Mouse (Mus musculus): ENCODE measurements around the gene March4. TPM values are rescaled to one million over a fixed set of nuclear protein-coding genes. Genes with fewer than 3 reads are reported as not detected.

March4 gene
- polyA plus RNA-seq, 1 experiment from 2014 or later, result 0.08 TPM

DNA sequence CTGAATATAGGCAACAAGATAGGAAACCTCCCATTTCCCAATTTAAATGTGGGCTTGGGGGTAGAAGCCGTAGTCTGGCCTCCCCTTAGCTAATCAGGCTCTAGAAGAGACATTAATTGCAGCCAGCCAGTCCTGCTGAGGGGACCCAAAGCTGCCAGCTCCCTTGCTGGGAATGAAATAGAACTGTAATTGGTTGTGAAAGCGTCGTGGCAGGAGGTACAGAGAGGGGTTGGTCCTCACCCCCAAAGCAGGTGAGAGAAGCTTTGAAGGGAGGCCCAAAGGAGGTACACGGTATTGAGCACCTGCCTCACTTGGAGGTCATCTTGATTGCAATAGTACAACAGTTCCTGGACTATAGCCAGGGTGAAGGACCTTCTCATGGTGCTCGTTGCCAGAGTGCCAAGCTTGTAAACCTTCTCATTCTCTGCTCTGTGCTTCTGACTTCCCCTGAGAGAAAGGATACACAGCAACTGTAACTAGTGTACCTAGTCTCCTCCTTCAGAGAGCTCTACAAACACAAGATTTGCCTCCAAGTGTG is 68.2 kb downstream of the March4 start:
- TF ChIP-seq EP300 (optimal IDR thresholded peaks at IDR 0.05), result no peak
- ATAC-seq (ENCODE audit: low FRiP score, low TSS enrichment), result no peak
- 56% methylated on average over 5 of the region's 5 CpGs for WGBS
- DNase-seq (ENCODE audit: low spot score), result no peak
- H3K27me3 ChIP-seq (ENCODE audit: control insufficient read depth, insufficient read depth, low read length), result no peaks in the 10 kb centered on the region
- H3K9ac ChIP-seq (ENCODE audit: low read length), result no peak overlapping the region
- H3K4me1 ChIP-seq (replicated peaks; ENCODE audit: control insufficient read depth, insufficient read depth), result no peaks in the 10 kb centered on the region
- no peaks in the 10 kb centered on the region for H3K36me3 ChIP-seq (ENCODE audit: control insufficient read depth, insufficient read depth, low read length)
- H3K9me3 ChIP-seq (ENCODE audit: control insufficient read depth, low read length), result no peaks in the 10 kb centered on the region
- no peak overlapping the region for H3K27ac ChIP-seq (replicated peaks)
- no peak overlapping the region for H3K4me2 ChIP-seq (replicated peaks; ENCODE audit: low read depth)
- no peak overlapping the region for H3K4me3 ChIP-seq (ENCODE audit: low read depth, low read length)

DNA sequence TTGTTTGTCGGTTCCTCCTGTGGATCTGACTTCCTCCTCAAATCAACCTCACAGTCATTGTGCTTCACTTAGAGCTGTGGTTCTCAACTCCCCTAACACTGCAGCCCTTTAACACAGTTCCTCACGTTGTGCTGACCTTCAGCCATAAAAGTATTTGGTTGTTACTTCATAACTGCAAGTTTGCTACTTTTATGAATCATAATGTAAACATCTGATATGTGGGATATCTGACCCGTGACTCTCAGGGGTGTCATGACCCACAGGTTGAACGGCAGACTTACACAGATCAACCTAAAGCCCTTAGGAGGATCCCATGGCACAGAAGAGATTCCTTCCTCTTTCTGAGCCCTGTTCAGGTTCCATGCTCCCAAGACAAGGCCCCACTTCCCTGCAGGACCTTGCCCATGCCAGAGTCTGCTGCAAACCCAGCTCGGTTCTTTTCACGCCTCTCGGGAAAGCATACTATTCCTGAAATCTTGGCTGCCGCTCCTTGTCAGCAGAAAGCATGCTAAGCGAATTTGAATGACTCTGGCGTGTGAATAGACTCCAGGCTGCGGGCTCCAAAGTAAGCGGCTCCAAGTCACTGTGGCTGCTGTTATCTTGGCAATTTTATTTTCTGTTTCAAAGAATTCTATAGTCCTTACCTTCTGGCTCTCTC is 71.7 kb downstream of the March4 start:
- H3K4me2 ChIP-seq (replicated peaks; ENCODE audit: low read depth), result no peak overlapping the region
- H3K4me1 ChIP-seq (replicated peaks; ENCODE audit: control insufficient read depth, insufficient read depth), result no peaks in the 10 kb centered on the region
- no peak overlapping the region for H3K27ac ChIP-seq (replicated peaks)
- H3K36me3 ChIP-seq (ENCODE audit: control insufficient read depth, insufficient read depth, low read length), result no peaks in the 10 kb centered on the region
- no peaks in the 10 kb centered on the region for H3K9me3 ChIP-seq (ENCODE audit: control insufficient read depth, low read length)
- ATAC-seq (ENCODE audit: low FRiP score, low TSS enrichment) (peak; percentile 84), DNase-seq (ENCODE audit: low spot score) (peak; percentile 30)
- H3K9ac ChIP-seq (ENCODE audit: low read length), result no peak overlapping the region
- TF ChIP-seq CTCF (IDR thresholded peaks at IDR 0.05; ENCODE audit: low read depth) (no peak), EP300 (optimal IDR thresholded peaks at IDR 0.05) (no peak)
- 30% methylated on average over 12 of the region's 12 CpGs for WGBS
- H3K27me3 ChIP-seq (ENCODE audit: control insufficient read depth, insufficient read depth, low read length), result no peaks in the 10 kb centered on the region
- no peak overlapping the region for H3K4me3 ChIP-seq (ENCODE audit: low read depth, low read length)

DNA sequence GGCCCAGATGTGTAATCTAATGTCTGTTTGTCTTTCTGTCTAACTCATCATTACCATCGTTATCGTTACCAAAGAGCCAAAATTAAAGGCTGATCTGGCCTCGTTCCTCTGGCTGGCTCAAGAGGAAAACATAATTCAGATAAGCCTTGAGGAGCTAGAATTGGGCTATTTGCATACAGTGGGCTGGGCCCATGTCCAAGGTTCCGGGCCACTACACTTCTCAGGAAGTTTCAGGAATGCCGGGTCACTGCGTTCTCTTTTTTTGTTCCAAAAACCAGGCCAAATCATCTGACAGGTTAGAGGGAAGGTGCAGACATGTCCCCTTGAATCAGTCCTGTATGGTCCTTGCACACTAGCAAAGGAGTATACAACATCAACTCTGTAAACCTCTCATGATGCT is 74.2 kb downstream of the March4 start:
- no peak for ATAC-seq (ENCODE audit: low FRiP score, low TSS enrichment)

DNA sequence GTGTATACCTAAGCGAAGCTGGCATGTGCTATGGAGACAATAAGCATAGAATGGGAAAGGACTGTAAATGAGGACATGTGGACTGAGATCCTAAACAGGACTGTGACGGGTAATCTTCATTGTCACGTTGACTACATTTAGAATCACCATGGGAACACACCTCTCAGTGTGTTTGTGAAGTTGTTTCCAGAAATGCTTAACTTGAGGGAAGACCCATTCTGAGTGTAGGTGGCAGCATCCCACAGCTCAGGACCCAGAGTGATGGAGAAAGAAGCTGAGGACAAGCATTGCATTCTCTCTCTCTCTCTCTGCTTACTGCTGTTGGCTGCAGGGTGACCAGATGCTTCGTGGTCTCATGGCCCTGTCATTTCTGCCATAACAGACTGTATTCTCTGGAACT is 79.1 kb downstream of the March4 start:
- TF ChIP-seq EP300 (optimal IDR thresholded peaks at IDR 0.05) (no peak), CTCF (IDR thresholded peaks at IDR 0.05; ENCODE audit: low read depth) (no peak)
- DNase-seq (ENCODE audit: low spot score) (no peak), ATAC-seq (ENCODE audit: low FRiP score, low TSS enrichment) (no peak)
- no peaks in the 10 kb centered on the region for H3K9me3 ChIP-seq (ENCODE audit: control insufficient read depth, low read length)
- H3K4me2 ChIP-seq (replicated peaks; ENCODE audit: low read depth), result no peak overlapping the region
- no peak overlapping the region for H3K9ac ChIP-seq (ENCODE audit: low read length)
- no peak overlapping the region for H3K27ac ChIP-seq (replicated peaks)
- no peaks in the 10 kb centered on the region for H3K27me3 ChIP-seq (ENCODE audit: control insufficient read depth, insufficient read depth, low read length)
- no peak overlapping the region for H3K4me3 ChIP-seq (ENCODE audit: low read depth, low read length)
- 65% methylated on average over 4 of the region's 4 CpGs for WGBS
- no peaks in the 10 kb centered on the region for H3K4me1 ChIP-seq (replicated peaks; ENCODE audit: control insufficient read depth, insufficient read depth)
- H3K36me3 ChIP-seq (ENCODE audit: control insufficient read depth, insufficient read depth, low read length), result no peaks in the 10 kb centered on the region

More for the DNA sequence above, 74.2 kb downstream of the March4 start:
- H3K27ac ChIP-seq (replicated peaks), result no peak overlapping the region
- H3K27me3 ChIP-seq (ENCODE audit: control insufficient read depth, insufficient read depth, low read length), result no peaks in the 10 kb centered on the region
- 41% methylated on average over 6 of the region's 6 CpGs for WGBS
- no peaks in the 10 kb centered on the region for H3K4me1 ChIP-seq (replicated peaks; ENCODE audit: control insufficient read depth, insufficient read depth)
- no peaks in the 10 kb centered on the region for H3K9me3 ChIP-seq (ENCODE audit: control insufficient read depth, low read length)
- TF ChIP-seq EP300 (optimal IDR thresholded peaks at IDR 0.05) (no peak), CTCF (IDR thresholded peaks at IDR 0.05; ENCODE audit: low read depth) (no peak)
- no peak overlapping the region for H3K4me2 ChIP-seq (replicated peaks; ENCODE audit: low read depth)
- no peak overlapping the region for H3K9ac ChIP-seq (ENCODE audit: low read length)
- no peak overlapping the region for H3K4me3 ChIP-seq (ENCODE audit: low read depth, low read length)
- H3K36me3 ChIP-seq (ENCODE audit: control insufficient read depth, insufficient read depth, low read length), result no peaks in the 10 kb centered on the region
- no peak for DNase-seq (ENCODE audit: low spot score)

DNA sequence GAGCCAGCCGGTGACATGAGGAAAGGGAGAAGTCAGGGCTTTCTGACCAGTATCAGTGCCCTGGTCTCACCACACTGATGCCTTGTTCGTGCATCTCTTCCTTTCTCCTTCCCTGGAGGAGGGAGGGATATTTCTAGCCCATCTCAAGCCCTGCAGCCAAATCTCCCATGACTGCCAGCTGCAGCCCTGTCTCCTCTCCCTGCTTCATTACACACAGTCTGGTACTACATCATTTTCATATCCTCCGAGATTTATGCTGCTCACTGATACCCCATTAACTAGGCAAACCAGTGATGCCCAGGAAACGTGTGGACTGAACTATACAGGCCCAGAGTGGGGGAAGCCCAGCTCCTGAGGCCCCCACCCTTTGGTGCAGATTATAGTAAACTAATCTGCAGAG is 80.8 kb downstream of the March4 start:
- Histone ChIP-seq H3K27me3 (ENCODE audit: control insufficient read depth, insufficient read depth, low read length) (no peaks in the 10 kb centered on the region), H3K4me2 (replicated peaks; ENCODE audit: low read depth) (no peak overlapping the region), H3K36me3 (ENCODE audit: control insufficient read depth, insufficient read depth, low read length) (no peaks in the 10 kb centered on the region), H3K9ac (ENCODE audit: low read length) (no peak overlapping the region), H3K9me3 (ENCODE audit: control insufficient read depth, low read length) (no peaks in the 10 kb centered on the region), H3K27ac (replicated peaks) (no peak overlapping the region), H3K4me3 (ENCODE audit: low read depth, low read length) (no peak overlapping the region), H3K4me1 (replicated peaks; ENCODE audit: control insufficient read depth, insufficient read depth) (no peaks in the 10 kb centered on the region)
- TF ChIP-seq EP300 (optimal IDR thresholded peaks at IDR 0.05), result no peak
- no peak for TF ChIP-seq CTCF (IDR thresholded peaks at IDR 0.05; ENCODE audit: low read depth)
- ATAC-seq (ENCODE audit: low FRiP score, low TSS enrichment), result no peak
- DNase-seq (ENCODE audit: low spot score), result no peak
- 71% methylated on average over 4 of the region's 4 CpGs for WGBS

DNA sequence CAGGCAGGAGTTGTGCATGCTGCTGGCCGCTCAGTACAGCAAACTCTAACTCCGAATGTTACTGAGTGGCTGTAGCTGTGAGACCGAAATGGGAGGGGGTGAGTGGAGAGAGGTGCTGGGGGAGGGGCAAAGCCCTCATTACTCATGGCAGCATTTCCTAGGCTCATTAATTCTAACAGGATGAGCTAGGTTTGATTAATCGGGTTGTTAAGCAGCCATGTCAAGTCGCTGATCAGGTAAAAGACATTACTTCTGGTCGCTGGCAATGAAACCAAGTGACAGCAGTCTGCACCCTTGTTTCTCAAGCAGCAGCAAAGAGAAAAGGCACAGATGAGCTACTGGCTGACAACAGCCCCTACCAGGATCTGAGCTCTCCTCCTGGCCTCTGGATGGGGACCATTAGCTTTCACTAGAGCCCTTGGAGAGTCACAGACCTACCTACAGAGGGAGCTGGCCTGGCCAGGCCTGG is 82.0 kb downstream of the March4 start:
- H3K36me3 ChIP-seq (ENCODE audit: control insufficient read depth, insufficient read depth, low read length), result no peaks in the 10 kb centered on the region
- no peaks in the 10 kb centered on the region for H3K27me3 ChIP-seq (ENCODE audit: control insufficient read depth, insufficient read depth, low read length)
- H3K9me3 ChIP-seq (ENCODE audit: control insufficient read depth, low read length), result no peaks in the 10 kb centered on the region
- WGBS, result 66% methylated on average over 6 of the region's 6 CpGs
- H3K4me3 ChIP-seq (ENCODE audit: low read depth, low read length), result no peak overlapping the region
- no peak for TF ChIP-seq EP300 (optimal IDR thresholded peaks at IDR 0.05)
- no peak for TF ChIP-seq CTCF (IDR thresholded peaks at IDR 0.05; ENCODE audit: low read depth)
- no peak overlapping the region for H3K4me2 ChIP-seq (replicated peaks; ENCODE audit: low read depth)
- H3K9ac ChIP-seq (ENCODE audit: low read length), result no peak overlapping the region
- no peak for ATAC-seq (ENCODE audit: low FRiP score, low TSS enrichment)
- no peak for DNase-seq (ENCODE audit: low spot score)
- no peaks in the 10 kb centered on the region for H3K4me1 ChIP-seq (replicated peaks; ENCODE audit: control insufficient read depth, insufficient read depth)
- H3K27ac ChIP-seq (replicated peaks), result no peak overlapping the region
